Mouse (Mus musculus): ENCODE data around the gene Atp6v1g1. TPM values are rescaled to one million over a fixed set of nuclear protein-coding genes. Genes with fewer than 3 reads are reported as not detected.
A peak's percentile ranks its signal among the peaks of the same experiment; 100 is the strongest.

Atp6v1g1 gene
- polyA plus RNA-seq, 1 experiment from 2014 or later: 265 TPM

GRCm38 (mm10) chr4:63550908-63551307 lies 6.3 kb downstream of the Atp6v1g1 start:
- H3K9ac ChIP-seq: no peak overlapping the region
- H3K4me3 ChIP-seq: no peak overlapping the region
- no peak overlapping the region for H3K4me2 ChIP-seq
- no peak overlapping the region for H3K27ac ChIP-seq
- peaks cover 49% of the 10 kb centered on the region for H3K36me3 ChIP-seq
- no peaks in the 10 kb centered on the region for H3K9me3 ChIP-seq
- no peak for ATAC-seq (ENCODE audit: borderline replicate concordance, extremely low read depth, low FRiP score, low TSS enrichment)
- H3K27me3 ChIP-seq: no peaks in the 10 kb centered on the region
- H3K4me1 ChIP-seq: peaks cover 22% of the 10 kb centered on the region
- 89% methylated on average over 3 of the region's 3 CpGs for WGBS

- no peak overlapping the region for H3K27ac ChIP-seq
- no peak for ATAC-seq (ENCODE audit: borderline replicate concordance, extremely low read depth, low FRiP score, low TSS enrichment)
- H3K36me3 ChIP-seq: peaks cover 49% of the 10 kb centered on the region
- H3K27me3 ChIP-seq: no peaks in the 10 kb centered on the region
- WGBS: 95% methylated on average over 1 of the region's 1 CpGs
- no peak overlapping the region for H3K4me3 ChIP-seq
- H3K4me2 ChIP-seq: no peak overlapping the region
- peaks cover 23% of the 10 kb centered on the region for H3K4me1 ChIP-seq
- H3K9ac ChIP-seq: no peak overlapping the region
- no peaks in the 10 kb centered on the region for H3K9me3 ChIP-seq
These were observed 8.3 kb downstream of the Atp6v1g1 start for GRCm38 (mm10) chr4:63552865-63553264.

GRCm38 (mm10) chr4:63553789-63554576 lies 9.4 kb downstream of the Atp6v1g1 start:
- WGBS: 57% methylated on average over 4 of the region's 4 CpGs
- Histone ChIP-seq H3K4me3 (no peak overlapping the region), H3K9me3 (no peaks in the 10 kb centered on the region), H3K36me3 (peaks cover 41% of the 10 kb centered on the region), H3K9ac (no peak overlapping the region), H3K4me2 (no peak overlapping the region), H3K4me1 (peaks cover 29% of the 10 kb centered on the region), H3K27me3 (no peaks in the 10 kb centered on the region), H3K27ac (0 out of 2 replicates have a peak overlapping the region, but pooled peaks have one; percentile 2)
- no peak for ATAC-seq (ENCODE audit: borderline replicate concordance, extremely low read depth, low FRiP score, low TSS enrichment)

GRCm38 (mm10) chr4:63554616-63555015 lies 10.0 kb downstream of the Atp6v1g1 start:
- H3K27ac ChIP-seq: no peak overlapping the region
- H3K9ac ChIP-seq: no peak overlapping the region
- no peak overlapping the region for H3K4me3 ChIP-seq
- no peaks in the 10 kb centered on the region for H3K27me3 ChIP-seq
- peaks cover 34% of the 10 kb centered on the region for H3K36me3 ChIP-seq
- H3K9me3 ChIP-seq: no peaks in the 10 kb centered on the region
- peaks cover 36% of the 10 kb centered on the region for H3K4me1 ChIP-seq
- no peak overlapping the region for H3K4me2 ChIP-seq
- 27% methylated on average over 3 of the region's 3 CpGs for WGBS
- ATAC-seq (ENCODE audit: borderline replicate concordance, extremely low read depth, low FRiP score, low TSS enrichment): no peak

GRCm38 (mm10) chr4:63555111-63555510 lies 10.5 kb downstream of the Atp6v1g1 start:
- Histone ChIP-seq H3K4me3 (no peak overlapping the region), H3K4me1 (peaks cover 41% of the 10 kb centered on the region), H3K36me3 (peaks cover 33% of the 10 kb centered on the region), H3K4me2 (no peak overlapping the region), H3K9ac (no peak overlapping the region), H3K27ac (no peak overlapping the region), H3K27me3 (no peaks in the 10 kb centered on the region), H3K9me3 (no peaks in the 10 kb centered on the region)
- 76% methylated on average over 2 of the region's 2 CpGs for WGBS
- no peak for ATAC-seq (ENCODE audit: borderline replicate concordance, extremely low read depth, low FRiP score, low TSS enrichment)

- 56% methylated on average over 5 of the region's 5 CpGs for WGBS
- Histone ChIP-seq H3K4me1 (peaks cover 52% of the 10 kb centered on the region), H3K4me2 (peak overlapping the region; percentile 83; the same call in 1 of the 2 replicates), H3K36me3 (peaks cover 21% of the 10 kb centered on the region), H3K27ac (peak overlapping the region; percentile 29; the same call in 1 of the 2 replicates), H3K4me3 (no peak overlapping the region), H3K27me3 (no peaks in the 10 kb centered on the region), H3K9ac (no peak overlapping the region), H3K9me3 (no peaks in the 10 kb centered on the region)
- ATAC-seq (ENCODE audit: borderline replicate concordance, extremely low read depth, low FRiP score, low TSS enrichment): no peak
These were observed 12.1 kb downstream of the Atp6v1g1 start for GRCm38 (mm10) chr4:63556665-63557064.

GRCm38 (mm10) chr4:63557124-63558059 lies 12.8 kb downstream of the Atp6v1g1 start:
- H3K27me3 ChIP-seq: no peaks in the 10 kb centered on the region
- peaks cover 58% of the 10 kb centered on the region for H3K4me1 ChIP-seq
- H3K9me3 ChIP-seq: no peaks in the 10 kb centered on the region
- no peak overlapping the region for H3K9ac ChIP-seq
- peak overlapping the region; percentile 29 for H3K27ac ChIP-seq
- H3K4me2 ChIP-seq: peak overlapping the region; percentile 83
- H3K4me3 ChIP-seq: peak overlapping the region; percentile 60; the same call in 1 of the 2 replicates
- 37% methylated on average over 16 of the region's 16 CpGs for WGBS
- no peak; the same call in 1 of the 2 replicates for ATAC-seq (ENCODE audit: borderline replicate concordance, extremely low read depth, low FRiP score, low TSS enrichment)
- H3K36me3 ChIP-seq: peaks cover 14% of the 10 kb centered on the region

GRCm38 (mm10) chr4:63558407-63559081 lies 14.0 kb downstream of the Atp6v1g1 start, which contains the start of gene Tmem268:
TSS of gene Tmem268 (plus strand) at chr4:63558781.
- no peaks in the 10 kb centered on the region for H3K27me3 ChIP-seq
- no peaks in the 10 kb centered on the region for H3K9me3 ChIP-seq
- WGBS: under 1% methylated on average over 74 of the region's 81 CpGs
- peak within 1 kb of the TSS; percentile 60 for H3K4me3 ChIP-seq
- peak within 1 kb of the TSS; percentile 78 for H3K9ac ChIP-seq
- peak; percentile 73 for ATAC-seq (ENCODE audit: borderline replicate concordance, extremely low read depth, low FRiP score, low TSS enrichment)
- H3K36me3 ChIP-seq: peaks cover 7% of the 10 kb centered on the region; the same call in 1 of the 2 replicates
- H3K4me2 ChIP-seq: peak within 1 kb of the TSS; percentile 83
- H3K27ac ChIP-seq: peak within 1 kb of the TSS; percentile 59
- peaks cover 57% of the 10 kb centered on the region for H3K4me1 ChIP-seq

- Histone ChIP-seq H3K9me3 (no peaks in the 10 kb centered on the region), H3K4me1 (peaks cover 51% of the 10 kb centered on the region), H3K9ac (peak overlapping the region; percentile 78), H3K36me3 (peaks cover 4% of the 10 kb centered on the region; the same call in 1 of the 2 replicates), H3K4me2 (peak overlapping the region; percentile 83), H3K27me3 (no peaks in the 10 kb centered on the region), H3K27ac (peak overlapping the region; percentile 29; the same call in 1 of the 2 replicates), H3K4me3 (peak overlapping the region; percentile 60)
- WGBS: 29% methylated on average over 9 of the region's 9 CpGs
- peak; percentile 27; the same call in 1 of the 2 replicates for ATAC-seq (ENCODE audit: borderline replicate concordance, extremely low read depth, low FRiP score, low TSS enrichment)
These were observed 14.6 kb downstream of the Atp6v1g1 start for GRCm38 (mm10) chr4:63559127-63559697.

- peaks cover 48% of the 10 kb centered on the region for H3K4me1 ChIP-seq
- H3K4me2 ChIP-seq: no peak overlapping the region; the same call in 1 of the 2 replicates
- no peaks in the 10 kb centered on the region for H3K9me3 ChIP-seq
- H3K27ac ChIP-seq: 0 out of 2 replicates have a peak overlapping the region, but pooled peaks have one; percentile 10
- no peaks in the 10 kb centered on the region for H3K27me3 ChIP-seq
- 0 out of 2 replicates have a peak, but pooled peaks cover 4% of the 10 kb centered on the region for H3K36me3 ChIP-seq
- no peak overlapping the region for H3K4me3 ChIP-seq
- no peak for ATAC-seq (ENCODE audit: borderline replicate concordance, extremely low read depth, low FRiP score, low TSS enrichment)
- no peak overlapping the region for H3K9ac ChIP-seq
- WGBS: 64% methylated on average over 8 of the region's 8 CpGs
These were observed 15.5 kb downstream of the Atp6v1g1 start for GRCm38 (mm10) chr4:63560079-63560478.
